Mouse (Mus musculus) ES-Bruce4 (cell line): Measurements from ENCODE around the gene Ropn1l.

Experiments used
- CTCF ChIP-seq: IDR thresholded peaks from one replicate; pipeline ENCODE4 v1.8.1; 2011; ENCODE audit warnings: low read depth, low read length
- POLR2A ChIP-seq: IDR thresholded peaks from one replicate; pipeline ENCODE4 v1.8.1; 2011; ENCODE audit warnings: low read length; ENCODE audit not compliant: insufficient read depth

- no peak for TF ChIP-seq POLR2A
- no peak for TF ChIP-seq CTCF
Observed at GRCm38 (mm10) chr15:31398769-31399168, 54.8 kb downstream of the Ropn1l start.
